Mouse (Mus musculus): ENCODE measurements at regions not wholly inside any gene's neighbourhood (a gene's known extent, or its start where the extent isn't known, plus 50 kb on each side); places are given as distances from the start of the nearest gene placed in this dataset.

GRCm38 (mm10) chr17:64202248-64202647 lies 129.5 kb downstream of the Pja2 start:
- 87% methylated on average over 6 of the region's 6 CpGs for WGBS
- no peak overlapping the region for H3K27ac ChIP-seq (ENCODE audit: low read depth, low read length)
- no peaks in the 10 kb centered on the region for H3K27me3 ChIP-seq (replicated peaks; ENCODE audit: control insufficient read depth, insufficient read depth, low read length)
- ATAC-seq: no peak
- H3K9me3 ChIP-seq (ENCODE audit: control insufficient read depth, low read length): no peaks in the 10 kb centered on the region
- no peaks in the 10 kb centered on the region for H3K36me3 ChIP-seq (ENCODE audit: control insufficient read depth, insufficient read depth, low read length)
- H3K4me3 ChIP-seq (ENCODE audit: low read length): no peak overlapping the region
- H3K9ac ChIP-seq (ENCODE audit: low read depth, low read length): no peak overlapping the region
- no peak overlapping the region for H3K4me2 ChIP-seq (ENCODE audit: low read length)
- peaks cover 5% of the 10 kb centered on the region; the same call in 1 of the 2 replicates for H3K4me1 ChIP-seq (ENCODE audit: control insufficient read depth, insufficient read depth, low read depth, low read length)

DNA sequence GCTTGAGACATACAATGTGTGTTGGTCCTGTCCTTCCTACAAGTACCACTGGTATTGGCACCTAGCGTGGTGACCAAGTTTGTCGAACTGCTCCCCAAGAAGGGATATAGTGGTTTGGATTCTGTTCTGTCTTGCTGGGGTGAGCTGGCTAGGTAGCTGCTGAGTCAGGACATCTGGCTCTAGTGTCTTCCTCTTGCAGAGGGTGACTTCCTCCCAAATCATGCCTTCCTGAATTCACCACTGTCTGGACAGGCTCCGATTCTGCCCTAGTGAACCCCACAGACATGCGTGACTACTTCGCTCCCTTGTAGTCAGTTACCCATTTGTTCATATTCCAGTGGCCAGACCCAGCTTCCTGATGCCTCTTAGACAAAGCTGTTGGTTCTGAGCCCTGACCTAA lies 130.1 kb downstream of the Pja2 start:
- H3K27me3 ChIP-seq (replicated peaks; ENCODE audit: control insufficient read depth, insufficient read depth, low read length): no peaks in the 10 kb centered on the region
- no peaks in the 10 kb centered on the region for H3K36me3 ChIP-seq (ENCODE audit: control insufficient read depth, insufficient read depth, low read length)
- WGBS: 91% methylated on average over 5 of the region's 5 CpGs
- no peak overlapping the region for H3K9ac ChIP-seq (ENCODE audit: low read depth, low read length)
- no peak for ATAC-seq
- H3K27ac ChIP-seq (ENCODE audit: low read depth, low read length): no peak overlapping the region
- H3K4me1 ChIP-seq (ENCODE audit: control insufficient read depth, insufficient read depth, low read depth, low read length): peaks cover 5% of the 10 kb centered on the region; the same call in 1 of the 2 replicates
- no peak overlapping the region for H3K4me2 ChIP-seq (ENCODE audit: low read length)
- no peak overlapping the region for H3K4me3 ChIP-seq (ENCODE audit: low read length)
- H3K9me3 ChIP-seq (ENCODE audit: control insufficient read depth, low read length): no peaks in the 10 kb centered on the region

- Histone ChIP-seq H3K4me1 (ENCODE audit: control insufficient read depth, insufficient read depth, low read depth, low read length) (peaks cover 5% of the 10 kb centered on the region; the same call in 1 of the 2 replicates), H3K36me3 (ENCODE audit: control insufficient read depth, insufficient read depth, low read length) (no peaks in the 10 kb centered on the region), H3K27me3 (replicated peaks; ENCODE audit: control insufficient read depth, insufficient read depth, low read length) (no peaks in the 10 kb centered on the region), H3K9me3 (ENCODE audit: control insufficient read depth, low read length) (no peaks in the 10 kb centered on the region), H3K9ac (ENCODE audit: low read depth, low read length) (peak overlapping the region; percentile 20; the same call in 1 of the 2 replicates), H3K27ac (ENCODE audit: low read depth, low read length) (no peak overlapping the region), H3K4me3 (ENCODE audit: low read length) (no peak overlapping the region), H3K4me2 (ENCODE audit: low read length) (no peak overlapping the region)
- 44% methylated on average over 14 of the region's 14 CpGs for WGBS
- ATAC-seq: peak; percentile 79
These were observed 131.4 kb downstream of the Pja2 start for GRCm38 (mm10) chr17:64200092-64200877.

GRCm38 (mm10) chr17:64199241-64199933 lies 132.3 kb downstream of the Pja2 start:
- no peak overlapping the region for H3K4me2 ChIP-seq (ENCODE audit: low read length)
- H3K9ac ChIP-seq (ENCODE audit: low read depth, low read length): no peak overlapping the region
- peaks cover 5% of the 10 kb centered on the region; the same call in 1 of the 2 replicates for H3K4me1 ChIP-seq (ENCODE audit: control insufficient read depth, insufficient read depth, low read depth, low read length)
- no peak for ATAC-seq
- no peaks in the 10 kb centered on the region for H3K27me3 ChIP-seq (replicated peaks; ENCODE audit: control insufficient read depth, insufficient read depth, low read length)
- H3K4me3 ChIP-seq (ENCODE audit: low read length): no peak overlapping the region
- H3K9me3 ChIP-seq (ENCODE audit: control insufficient read depth, low read length): no peaks in the 10 kb centered on the region
- 90% methylated on average over 10 of the region's 10 CpGs for WGBS
- H3K27ac ChIP-seq (ENCODE audit: low read depth, low read length): no peak overlapping the region
- H3K36me3 ChIP-seq (ENCODE audit: control insufficient read depth, insufficient read depth, low read length): no peaks in the 10 kb centered on the region

- WGBS: 67% methylated on average over 10 of the region's 10 CpGs
- H3K9me3 ChIP-seq (ENCODE audit: control insufficient read depth, low read length): no peaks in the 10 kb centered on the region
- no peak overlapping the region for H3K4me3 ChIP-seq (ENCODE audit: low read length)
- no peak overlapping the region; the same call in 1 of the 2 replicates for H3K27ac ChIP-seq (ENCODE audit: low read depth, low read length)
- no peak overlapping the region for H3K9ac ChIP-seq (ENCODE audit: low read depth, low read length)
- ATAC-seq: peak; percentile 57
- no peaks in the 10 kb centered on the region for H3K36me3 ChIP-seq (ENCODE audit: control insufficient read depth, insufficient read depth, low read length)
- H3K27me3 ChIP-seq (replicated peaks; ENCODE audit: control insufficient read depth, insufficient read depth, low read length): no peaks in the 10 kb centered on the region
- H3K4me1 ChIP-seq (ENCODE audit: control insufficient read depth, insufficient read depth, low read depth, low read length): peaks cover 5% of the 10 kb centered on the region; the same call in 1 of the 2 replicates
- no peak overlapping the region for H3K4me2 ChIP-seq (ENCODE audit: low read length)
These were observed 135.3 kb downstream of the Pja2 start for GRCm38 (mm10) chr17:64196437-64196836.

- Histone ChIP-seq H3K9ac (ENCODE audit: low read depth, low read length) (no peak overlapping the region), H3K4me2 (ENCODE audit: low read length) (no peak overlapping the region), H3K27me3 (replicated peaks; ENCODE audit: control insufficient read depth, insufficient read depth, low read length) (no peaks in the 10 kb centered on the region), H3K27ac (ENCODE audit: low read depth, low read length) (no peak overlapping the region), H3K4me3 (ENCODE audit: low read length) (no peak overlapping the region), H3K4me1 (ENCODE audit: control insufficient read depth, insufficient read depth, low read depth, low read length) (no peaks in the 10 kb centered on the region), H3K9me3 (ENCODE audit: control insufficient read depth, low read length) (no peaks in the 10 kb centered on the region), H3K36me3 (ENCODE audit: control insufficient read depth, insufficient read depth, low read length) (no peaks in the 10 kb centered on the region)
- ATAC-seq: no peak
- WGBS: 93% methylated on average over 6 of the region's 6 CpGs
These were observed 138.7 kb downstream of the Pja2 start for GRCm38 (mm10) chr17:64193055-64193454.

Measured in hindbrain, embryonic 16.5 days (tissue).